Mouse (Mus musculus) erythroid progenitor cell, adult 5-6 weeks (primary cell): Measurements from ENCODE around the gene Atf6. TPM values are rescaled to one million over a fixed set of nuclear protein-coding genes. Genes with fewer than 3 reads are reported as not detected.

Source experiments
- ATAC-seq: replicated peaks from 2 replicates; pipeline ENCODE4 v1.8.0; 2016; ENCODE audit warnings: moderate number of reproducible peaks, mild to moderate bottlenecking, moderate TSS enrichment, inconsistent platforms; ENCODE audit not compliant: poor library complexity, low FRiP score, severe bottlenecking
- total RNA-seq, 2 experiments: library from RNA; stranded (forward) in 1 of 2; stranded (reverse) in 1 of 2; fragments of 150-400 nt in 1 of 2; fragments of 186-747, 209-891 nt in 1 of 2; gene quantifications; 2 replicates each; pipeline versions ENCODE4 v1.2.3 to v1.2.4; 2015 to 2017; ENCODE audit warnings: low replicate concordance in 2 of 2

Atf6 gene
- total RNA-seq, 2 experiments from 2014 or later: 26.4 to 27.2 TPM

DNA sequence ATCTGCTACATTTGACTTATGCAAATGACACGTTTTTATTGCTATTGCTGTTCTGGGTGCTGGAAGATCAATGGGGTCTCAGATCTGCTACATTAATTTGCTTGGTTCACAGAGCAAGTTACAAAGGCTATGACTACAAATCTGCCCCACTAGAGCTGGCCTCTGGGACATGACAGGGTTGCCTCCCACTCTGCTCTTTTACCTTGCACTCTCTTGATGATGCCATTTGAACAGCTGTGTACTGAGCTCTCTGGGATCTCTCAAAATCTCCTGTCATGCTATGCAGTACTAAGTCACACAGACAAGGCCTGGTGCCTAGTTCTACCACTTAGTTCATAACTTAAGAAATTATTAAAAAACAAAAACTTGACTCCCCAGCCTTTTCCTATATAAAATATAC is 79.9 kb downstream of the Atf6 start:
- no peak for ATAC-seq

GRCm38 (mm10) chr1:170786570-170787341 is 80.8 kb downstream of the Atf6 start:
- no peak for ATAC-seq

- ATAC-seq: no peak
Measured at GRCm38 (mm10) chr1:170777688-170778087, 89.9 kb downstream of the Atf6 start.

- no peak for ATAC-seq
Measured at GRCm38 (mm10) chr1:170774431-170774830, 93.1 kb downstream of the Atf6 start.

GRCm38 (mm10) chr1:170773506-170773905 is 94.1 kb downstream of the Atf6 start:
- ATAC-seq: no peak

DNA sequence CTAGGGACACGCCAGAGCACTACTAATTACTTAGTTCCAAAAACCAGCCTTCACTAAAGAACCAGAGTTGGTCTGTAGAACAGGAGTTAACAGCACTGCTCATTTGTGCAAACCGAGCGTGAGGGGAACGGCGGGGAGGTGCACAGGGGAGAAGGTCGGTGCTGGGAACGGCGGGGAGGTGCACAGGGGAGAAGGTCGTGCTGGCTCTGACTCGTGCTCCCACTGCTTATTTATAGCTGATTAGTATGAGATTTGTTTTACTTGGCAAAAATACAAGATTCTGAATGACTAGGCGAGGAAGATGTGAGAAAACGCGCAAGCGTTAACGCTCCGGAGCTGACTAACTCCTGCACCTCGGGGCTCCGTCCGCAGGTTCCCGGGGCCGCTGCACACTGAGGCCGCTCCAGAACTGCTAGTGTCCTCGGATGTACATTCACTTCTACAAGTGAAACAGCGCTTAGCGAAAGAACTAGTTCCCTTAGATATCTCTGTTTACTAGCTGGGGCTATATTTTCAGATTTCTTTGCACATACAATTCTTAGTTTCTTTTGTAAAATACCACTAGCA is 96.1 kb downstream of the Atf6 start:
- ATAC-seq: no peak

- ATAC-seq: no peak
Measured at GRCm38 (mm10) chr1:170770691-170771090, 96.9 kb downstream of the Atf6 start.

DNA sequence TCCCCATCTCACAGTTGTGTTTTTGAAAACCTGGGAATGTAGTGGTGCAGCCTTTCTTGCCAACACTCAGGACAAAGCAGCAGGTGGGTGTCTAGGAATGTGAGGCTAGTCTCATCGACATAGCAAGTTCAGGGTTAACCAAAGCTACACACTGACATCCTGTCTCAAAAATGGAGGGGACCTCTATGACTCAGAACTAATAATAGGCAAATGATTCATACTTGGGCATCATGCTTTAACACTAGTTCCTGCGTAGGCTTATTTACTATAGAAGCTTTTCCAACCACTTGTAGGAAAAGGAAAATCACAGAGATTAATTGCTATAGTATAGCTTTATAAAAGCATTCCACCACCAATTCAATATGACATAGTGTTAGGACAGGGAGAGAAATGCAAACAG is 100.6 kb downstream of the Atf6 start:
- ATAC-seq: no peak

- no peak for ATAC-seq
Measured at GRCm38 (mm10) chr1:170764798-170765197, 102.8 kb downstream of the Atf6 start.

DNA sequence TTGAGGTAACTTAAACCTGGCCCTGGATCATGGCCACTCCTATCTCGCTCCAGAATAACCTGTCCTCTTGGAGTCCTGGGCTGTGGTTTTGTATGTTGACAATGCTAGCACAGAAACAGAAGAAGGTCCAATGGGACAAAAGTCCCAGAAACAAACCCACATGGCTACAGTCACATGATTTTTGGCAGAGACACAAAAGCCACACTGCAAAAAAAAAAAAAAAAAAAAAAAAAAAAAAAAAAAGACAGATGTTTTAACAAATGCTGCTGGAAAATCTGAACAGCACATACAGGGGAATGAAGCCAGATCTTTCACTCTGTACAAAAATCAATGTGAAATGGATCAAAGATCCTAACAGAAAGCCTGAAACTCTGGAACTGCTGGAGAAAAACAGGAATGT is 105.9 kb downstream of the Atf6 start:
- no peak for ATAC-seq

GRCm38 (mm10) chr1:170753597-170753996 is 114.0 kb downstream of the Atf6 start:
- ATAC-seq: no peak

DNA sequence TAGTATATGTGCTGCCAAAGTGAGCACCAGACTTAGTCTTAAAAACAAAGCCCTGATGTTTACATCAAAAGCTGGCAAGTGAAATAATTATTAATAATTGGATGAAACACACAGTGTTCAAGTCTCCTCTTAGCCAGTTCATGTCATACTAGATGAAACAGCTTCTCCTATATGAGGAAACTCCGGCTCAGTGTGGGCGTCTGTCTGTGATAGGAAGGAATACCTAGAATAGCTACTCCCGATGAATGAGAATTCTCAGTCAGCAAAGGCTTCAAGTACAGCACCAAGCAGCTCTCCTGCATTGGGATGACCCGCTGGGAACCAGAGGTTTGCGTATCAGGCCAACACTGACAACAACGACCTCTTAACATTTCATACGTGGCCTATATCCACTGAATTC is 115.8 kb downstream of the Atf6 start:
- no peak for ATAC-seq

GRCm38 (mm10) chr1:170746523-170746922 is 121.0 kb downstream of the Atf6 start:
- no peak for ATAC-seq

GRCm38 (mm10) chr1:170741497-170742246 is 125.9 kb downstream of the Atf6 start:
- no peak for ATAC-seq

GRCm38 (mm10) chr1:170734866-170735265 is 132.7 kb downstream of the Atf6 start:
- ATAC-seq: no peak

DNA sequence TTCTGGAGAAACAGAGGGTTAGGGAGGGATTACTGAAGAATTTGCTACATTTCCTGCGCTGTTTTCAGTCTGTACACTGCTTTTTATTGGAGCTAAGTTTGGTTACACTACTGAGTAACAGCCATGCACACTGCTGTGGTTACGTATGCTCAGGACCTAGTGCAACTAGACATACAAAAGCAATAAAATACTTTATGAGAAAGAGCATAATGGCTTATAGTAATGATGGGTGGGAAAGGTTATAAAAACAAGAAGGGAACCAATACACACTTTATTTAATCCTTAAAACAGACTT is 135.0 kb downstream of the Atf6 start:
- ATAC-seq: no peak

DNA sequence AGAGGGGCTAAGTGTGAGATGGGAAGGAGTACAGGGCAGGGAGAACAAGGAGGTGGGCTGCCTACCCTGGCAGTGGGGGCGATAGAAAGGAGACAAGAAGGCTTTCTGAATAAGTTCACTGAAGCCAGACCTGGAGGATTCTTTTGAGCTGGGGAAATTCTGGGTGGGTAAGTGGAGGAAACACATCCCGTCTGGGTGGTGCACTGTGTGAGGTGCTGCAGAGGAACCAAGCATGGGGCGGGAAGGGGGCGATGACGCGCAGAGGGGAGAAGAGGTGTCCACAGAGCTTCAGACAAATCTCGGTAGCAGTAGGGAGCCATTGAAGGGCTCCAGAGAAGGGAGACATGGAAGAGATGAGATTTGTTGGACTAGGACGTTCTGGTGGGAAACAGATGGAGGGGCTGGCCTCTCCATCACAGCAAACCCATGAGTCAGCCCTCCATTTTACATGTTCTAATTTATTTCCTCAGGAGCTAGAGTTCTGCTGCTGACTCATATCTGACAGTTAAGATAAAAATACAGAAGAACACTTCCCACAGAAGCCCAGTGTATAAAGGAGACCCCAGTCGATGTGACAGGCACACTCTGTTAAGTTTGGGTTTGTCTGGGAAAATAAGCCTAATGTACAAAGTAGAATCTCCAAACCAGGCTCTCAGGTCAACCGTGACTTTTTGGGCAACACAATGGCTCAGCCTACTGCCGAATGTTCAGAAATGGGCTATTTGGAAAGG is 135.5 kb downstream of the Atf6 start:
- no peak for ATAC-seq

DNA sequence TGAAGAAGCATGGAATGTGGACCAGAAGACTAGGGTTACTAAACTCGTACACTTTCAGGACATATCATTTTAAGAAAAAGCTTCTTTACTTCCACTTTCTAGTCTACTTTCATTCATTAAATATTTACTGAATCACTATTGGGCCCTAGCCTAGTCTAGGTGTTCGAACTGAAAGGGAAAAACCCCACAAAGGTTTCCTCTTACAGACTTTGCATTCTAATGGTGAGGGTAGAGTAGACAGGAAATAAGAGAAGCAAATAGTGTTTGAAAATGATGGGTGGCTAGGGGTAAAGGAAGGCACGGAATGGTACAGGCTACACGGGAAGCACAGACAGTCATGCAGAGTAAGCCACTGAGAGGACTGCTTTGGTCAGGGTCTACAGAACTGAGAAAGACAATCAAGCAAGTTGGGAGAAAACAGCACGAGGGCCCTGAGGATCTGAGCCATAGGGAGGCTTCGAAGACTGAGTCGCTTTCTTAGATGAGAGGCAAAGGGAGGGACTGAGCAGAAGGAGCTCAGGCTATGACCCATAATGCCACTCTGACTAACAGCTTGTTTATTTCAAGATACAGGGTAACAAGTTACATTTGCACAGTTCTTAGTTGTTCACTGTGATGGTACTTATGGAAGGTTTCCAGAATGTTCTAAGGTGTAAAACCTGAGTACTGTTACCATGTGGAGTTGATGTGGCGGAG is 138.2 kb downstream of the Atf6 start:
- ATAC-seq: no peak

DNA sequence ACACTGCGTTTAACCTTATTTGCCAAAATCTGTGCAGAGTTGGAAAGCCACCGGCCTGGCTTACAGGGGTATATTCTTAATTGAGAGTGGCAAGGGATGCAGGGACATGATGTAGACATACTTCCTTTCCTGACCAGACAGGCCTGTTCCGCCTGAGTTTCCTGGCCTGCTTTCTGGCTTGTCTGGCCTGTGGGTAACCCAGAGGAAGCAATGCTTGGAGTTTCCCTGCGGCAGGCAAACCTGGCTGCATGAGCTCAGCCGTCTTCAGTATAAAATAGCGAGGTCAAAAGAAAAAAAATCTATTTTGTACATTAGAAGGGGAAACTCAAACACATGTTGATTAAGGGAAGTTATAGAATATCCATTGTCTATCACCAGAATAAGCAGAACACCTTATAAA is 139.0 kb downstream of the Atf6 start:
- no peak for ATAC-seq

GRCm38 (mm10) chr1:170721560-170721959 is 146.0 kb downstream of the Atf6 start:
- no peak for ATAC-seq
